Mouse (Mus musculus) embryo, embryonic 9.5 days (tissue): ENCODE data around the gene Nav3.

Experiments used
- DNase-seq: peaks from one replicate; pipeline ENCODE4 v3.0.0-alpha.2; 2017; ENCODE audit errors: extremely low spot score

Nav3 gene

DNA sequence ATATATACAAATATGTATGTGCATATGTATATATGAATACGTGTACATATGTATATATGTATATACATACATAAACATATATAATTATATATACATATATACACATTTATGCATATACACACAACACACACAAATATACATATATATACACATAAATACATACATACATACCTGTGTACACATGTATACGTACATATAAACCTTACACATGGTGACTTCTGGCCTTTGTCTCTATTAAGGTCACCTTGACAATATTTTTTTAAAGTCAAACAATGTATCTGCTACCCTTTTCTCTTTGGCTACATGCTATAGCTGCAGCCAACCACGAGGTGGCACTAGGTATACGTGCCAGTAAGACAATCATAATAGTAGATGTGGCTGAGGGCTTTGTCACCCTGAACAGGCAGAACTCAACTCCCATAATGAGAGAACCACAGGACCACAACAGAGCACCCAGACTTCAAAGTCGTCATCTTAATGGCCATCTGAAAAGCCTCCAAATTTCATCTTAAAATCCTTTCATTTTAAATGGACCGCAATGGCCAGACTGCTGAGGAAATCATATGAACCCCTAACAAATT is 535.3 kb downstream of the Nav3 start:
- peak; percentile 65 for DNase-seq

DNA sequence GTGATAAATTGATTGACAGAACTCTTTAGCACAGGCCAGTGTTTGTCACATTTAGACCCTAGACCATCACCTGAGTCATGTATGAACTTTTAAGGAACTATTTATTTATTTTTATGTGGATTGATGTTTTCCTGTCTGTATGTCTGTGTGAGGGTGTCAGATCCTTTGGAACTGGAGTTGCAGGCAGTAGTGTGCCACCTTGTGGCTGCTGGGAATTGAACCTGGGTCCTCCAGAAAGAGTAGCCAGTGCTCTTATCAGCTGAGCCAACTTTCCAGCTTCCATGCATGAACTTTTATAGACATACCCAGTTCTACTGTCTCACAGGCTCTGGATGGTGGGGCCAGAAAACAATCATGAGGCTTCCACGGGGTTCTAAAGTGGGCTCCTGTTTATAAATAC is 536.5 kb downstream of the Nav3 start:
- DNase-seq: no peak

DNA sequence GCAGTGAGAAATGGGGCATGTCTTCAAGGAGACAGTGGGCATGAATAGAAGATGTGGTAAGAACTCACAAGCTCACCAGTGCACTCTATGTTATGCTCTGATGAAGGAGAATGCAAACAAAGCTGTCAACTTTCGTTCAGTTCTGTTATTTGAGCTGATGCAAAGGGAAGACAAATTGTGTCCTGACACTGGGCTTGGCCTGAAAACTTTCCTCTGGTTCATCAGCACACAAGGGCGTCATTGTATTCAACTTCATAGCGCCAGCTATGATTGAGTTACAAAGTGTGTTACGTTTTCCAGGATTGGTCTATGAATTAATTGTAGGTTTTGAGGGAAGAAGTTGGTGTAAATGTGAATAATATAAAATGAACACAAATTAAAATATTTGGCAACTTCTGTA is 548.8 kb downstream of the Nav3 start:
- DNase-seq: no peak

DNA sequence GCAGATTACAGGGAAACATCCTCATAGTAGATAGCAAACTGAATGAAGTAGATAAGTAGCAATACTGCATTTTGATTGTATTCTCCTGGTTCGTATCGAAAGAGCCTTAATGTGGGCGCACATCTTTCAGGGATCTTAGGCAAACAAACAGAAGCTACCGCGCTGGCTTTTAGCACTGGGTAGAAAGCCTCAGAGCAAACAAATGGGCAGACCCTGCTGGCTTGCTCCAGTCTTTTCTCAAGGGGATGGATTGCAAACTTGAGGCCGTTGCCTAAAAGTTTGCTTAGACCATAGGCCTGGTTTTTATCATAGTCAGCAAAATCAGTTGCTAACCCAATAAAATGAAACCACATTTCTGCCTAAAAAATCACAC is 549.6 kb downstream of the Nav3 start:
- DNase-seq: no peak

DNA sequence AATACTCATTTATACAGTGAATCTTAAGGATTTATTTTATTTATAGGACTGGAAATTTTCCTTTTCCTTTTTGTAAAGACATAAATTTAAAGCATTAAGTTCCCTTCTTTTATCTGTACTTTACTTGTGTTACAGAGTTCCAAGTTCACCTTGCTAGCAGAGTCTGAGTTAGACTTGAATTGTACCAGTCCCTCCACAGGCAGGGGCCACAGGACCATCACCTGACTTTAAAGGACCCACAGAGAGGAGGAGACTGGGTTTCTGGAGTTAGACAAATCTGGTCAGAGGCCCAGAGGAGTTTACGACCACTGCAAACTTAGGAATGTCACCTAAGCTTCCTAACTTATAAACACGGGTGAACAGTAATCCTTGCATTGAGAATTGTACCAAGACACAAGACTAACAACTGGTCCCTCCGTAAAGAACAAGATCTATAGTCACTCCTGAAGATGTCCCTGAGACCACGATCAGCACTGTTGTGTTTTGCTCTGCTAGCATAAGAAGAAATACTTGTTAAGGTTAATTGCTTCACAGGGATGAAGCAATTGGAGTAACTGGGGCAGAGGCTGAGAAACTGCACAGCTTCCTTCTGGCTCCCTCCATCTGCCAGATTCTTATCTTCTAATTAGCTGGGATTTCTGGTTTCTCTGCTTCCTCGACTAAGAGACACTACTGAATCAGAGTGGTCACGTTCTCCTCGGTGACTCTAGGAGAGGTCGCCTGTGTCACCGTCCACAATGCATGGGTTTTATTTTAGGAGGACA is 550.2 kb downstream of the Nav3 start:
- no peak for DNase-seq

DNA sequence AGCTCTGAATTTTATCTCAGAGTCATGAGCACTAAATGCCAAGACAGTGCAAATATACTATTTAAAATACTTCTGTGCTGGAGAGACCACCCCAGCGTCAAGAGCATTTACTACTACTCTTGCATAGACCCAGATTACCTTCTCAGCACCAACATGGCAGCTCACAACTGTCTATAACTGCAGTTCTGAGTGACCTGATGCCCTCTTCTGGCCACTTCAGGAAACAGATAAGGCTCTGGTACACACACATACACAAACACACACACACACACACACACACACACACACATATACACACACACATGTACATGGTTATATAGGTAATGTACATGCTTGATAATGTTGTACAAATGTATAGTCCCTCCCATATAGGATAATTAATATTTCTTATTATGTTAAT is 551.2 kb downstream of the Nav3 start:
- DNase-seq: no peak

DNA sequence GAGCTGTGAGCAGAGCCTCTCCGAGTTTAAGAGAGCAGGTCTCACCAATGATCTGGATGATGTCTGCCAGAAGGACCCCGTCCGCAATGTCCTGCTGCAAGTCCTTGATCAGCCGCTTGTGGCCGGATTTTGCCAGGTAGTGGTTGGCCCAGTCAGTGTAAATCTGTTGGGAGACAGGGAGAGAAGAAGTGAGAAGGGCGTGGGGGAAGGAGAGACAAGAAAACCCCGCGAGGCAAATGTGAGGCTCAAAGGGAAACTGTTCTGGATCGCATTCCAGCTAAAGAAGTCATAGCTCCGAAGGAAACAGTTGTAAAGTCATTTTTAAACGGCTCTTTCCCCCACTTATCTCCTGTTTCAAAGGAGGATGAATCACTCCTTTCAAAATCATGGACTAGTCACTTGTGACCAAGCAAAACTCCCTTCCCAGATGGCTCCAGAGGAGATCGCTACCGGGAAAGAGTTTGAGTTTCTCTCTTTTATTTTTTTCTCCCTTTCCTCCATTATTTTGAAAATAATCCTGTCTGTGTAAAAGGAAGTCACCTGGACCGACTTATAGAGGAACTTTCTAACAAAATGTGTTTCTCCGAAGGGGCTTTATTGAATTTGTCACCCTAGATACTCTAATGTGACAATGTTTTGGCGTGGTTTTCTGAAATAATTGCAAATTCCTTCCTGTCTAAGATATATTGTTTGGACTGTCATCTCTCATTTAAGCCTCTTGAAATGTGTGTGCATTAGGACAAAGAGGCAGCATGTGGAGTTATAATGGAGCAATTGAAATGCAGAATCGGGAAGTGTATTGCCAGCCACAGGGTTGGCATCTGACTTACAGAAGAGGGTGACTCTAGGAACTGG is 552.1 kb downstream of the Nav3 start:
- no peak for DNase-seq

DNA sequence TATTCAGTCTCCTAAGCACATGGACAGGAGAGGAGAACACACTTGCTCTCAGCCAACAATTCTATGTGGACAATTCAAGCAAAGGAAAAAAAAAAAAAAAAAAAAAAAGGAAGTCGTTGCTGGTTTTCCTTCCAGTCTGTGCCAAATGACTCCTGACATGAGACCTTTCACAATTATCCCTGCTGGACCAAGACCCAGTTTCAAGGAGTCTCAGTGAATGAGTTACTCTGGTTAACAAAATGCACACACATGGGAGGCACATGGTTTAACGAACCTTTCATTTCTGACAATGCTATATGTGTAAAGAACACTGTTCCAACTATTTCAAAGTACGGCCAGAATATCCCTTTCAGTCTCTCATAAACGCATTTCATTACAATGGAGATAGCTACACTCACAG is 552.8 kb downstream of the Nav3 start:
- DNase-seq: no peak

DNA sequence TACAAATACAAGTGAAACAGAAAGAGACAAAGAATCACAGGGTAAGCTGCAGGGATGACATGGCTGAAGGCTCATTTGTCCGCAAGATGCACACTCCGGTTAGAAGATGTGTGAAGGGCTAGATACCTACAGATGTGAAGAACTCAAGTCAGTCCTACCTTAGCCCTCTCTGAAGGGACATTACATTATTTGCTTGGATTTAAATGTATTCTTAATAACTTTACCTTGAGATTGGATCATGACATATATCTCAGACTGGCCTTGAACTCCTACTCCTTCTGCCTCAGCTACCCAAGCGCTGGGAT is 566.9 kb downstream of the Nav3 start:
- no peak for DNase-seq

DNA sequence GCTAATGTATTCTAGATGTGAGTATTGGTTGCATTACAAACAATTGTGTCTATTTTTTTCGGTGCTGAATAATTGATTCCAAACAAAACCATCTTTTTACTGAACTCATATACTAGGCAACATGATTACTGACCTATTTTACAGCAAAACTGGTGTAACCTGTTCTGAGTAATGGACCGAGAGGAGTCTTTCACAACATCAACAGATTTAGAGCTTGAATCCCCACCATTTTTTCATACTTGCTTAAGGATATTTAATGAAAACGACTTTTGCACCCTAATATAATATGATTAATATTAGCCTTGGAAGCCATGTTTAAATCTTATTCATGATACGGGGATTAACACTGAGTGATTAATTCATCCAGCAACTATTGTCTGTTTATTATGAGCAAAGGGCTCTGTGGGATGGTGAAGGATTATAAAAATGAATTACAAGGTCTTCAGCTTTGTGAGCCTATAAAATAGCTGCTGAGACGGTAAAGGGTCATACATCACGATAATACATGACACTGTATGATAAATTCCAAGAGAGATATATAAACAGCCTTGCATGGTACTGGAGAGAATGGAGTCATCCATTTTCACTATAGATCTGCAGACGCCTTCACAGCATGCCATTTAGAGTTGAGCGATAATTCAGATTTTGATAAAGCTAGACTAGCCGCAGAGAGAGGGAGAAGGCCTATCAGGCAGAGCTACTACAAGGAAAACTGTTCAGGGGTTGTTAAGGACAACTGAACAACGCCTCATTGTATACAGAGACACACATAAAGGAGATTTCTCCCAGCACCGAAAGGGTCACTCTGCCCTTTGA is 567.4 kb downstream of the Nav3 start:
- DNase-seq: no peak

DNA sequence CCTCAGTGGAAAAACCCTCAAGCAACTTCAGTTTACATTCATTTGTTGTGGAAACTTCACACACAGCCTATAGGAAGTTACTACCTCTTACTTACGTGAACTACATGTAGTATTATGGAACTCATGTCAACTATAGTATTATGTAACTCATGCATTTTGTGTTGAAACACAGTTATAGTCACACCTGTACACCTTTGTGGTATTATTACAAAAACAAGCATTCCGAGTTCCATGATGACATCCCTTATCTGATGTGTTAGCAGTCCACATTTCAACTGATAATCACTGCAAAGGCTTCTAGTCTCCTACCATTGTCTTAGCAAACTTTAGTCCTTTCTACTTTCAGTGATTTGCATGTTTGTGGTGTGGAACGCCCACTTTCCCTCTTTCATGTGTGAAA is 568.8 kb downstream of the Nav3 start:
- DNase-seq: no peak

DNA sequence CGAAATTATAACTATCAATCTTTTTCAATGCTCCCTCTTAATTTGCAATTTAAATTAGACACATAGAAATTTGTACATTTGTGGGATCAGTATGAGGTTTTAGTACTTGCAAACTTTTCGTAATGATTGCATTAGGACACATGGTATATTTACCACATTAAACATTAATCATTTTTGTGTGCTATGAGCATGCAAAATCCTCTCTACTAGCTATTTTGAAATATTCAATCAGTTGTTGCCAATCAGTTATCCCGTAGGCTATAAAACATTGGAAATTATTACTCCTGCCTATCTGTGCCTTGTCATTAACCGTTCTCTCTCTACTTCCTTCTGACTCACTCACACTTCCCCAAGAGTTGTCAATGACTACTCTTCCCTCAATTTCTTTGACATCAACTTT is 579.9 kb downstream of the Nav3 start:
- DNase-seq: no peak

DNA sequence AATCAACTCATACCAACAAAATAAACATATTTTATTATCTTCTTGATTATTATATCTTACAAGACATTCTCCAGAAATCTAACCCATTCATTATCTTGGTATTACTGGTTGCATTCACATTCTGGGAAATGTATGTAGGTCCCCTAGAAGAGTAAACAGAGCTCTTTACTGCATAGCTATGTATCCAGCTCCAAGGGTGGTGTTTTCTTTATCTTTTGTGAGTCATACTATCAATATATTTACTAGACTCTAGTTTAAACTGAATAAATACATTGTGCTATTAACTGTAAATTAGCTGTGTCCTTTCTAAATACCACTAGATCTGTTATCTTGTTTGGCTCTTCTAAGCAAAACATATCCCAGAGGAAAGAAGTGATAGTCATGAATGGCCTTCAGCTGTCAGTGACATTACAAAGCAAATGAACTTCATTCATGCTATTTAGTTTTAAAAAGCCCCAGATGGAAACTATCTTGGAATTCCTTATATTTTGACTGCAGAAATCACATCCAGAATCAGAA is 580.6 kb downstream of the Nav3 start:
- no peak for DNase-seq

DNA sequence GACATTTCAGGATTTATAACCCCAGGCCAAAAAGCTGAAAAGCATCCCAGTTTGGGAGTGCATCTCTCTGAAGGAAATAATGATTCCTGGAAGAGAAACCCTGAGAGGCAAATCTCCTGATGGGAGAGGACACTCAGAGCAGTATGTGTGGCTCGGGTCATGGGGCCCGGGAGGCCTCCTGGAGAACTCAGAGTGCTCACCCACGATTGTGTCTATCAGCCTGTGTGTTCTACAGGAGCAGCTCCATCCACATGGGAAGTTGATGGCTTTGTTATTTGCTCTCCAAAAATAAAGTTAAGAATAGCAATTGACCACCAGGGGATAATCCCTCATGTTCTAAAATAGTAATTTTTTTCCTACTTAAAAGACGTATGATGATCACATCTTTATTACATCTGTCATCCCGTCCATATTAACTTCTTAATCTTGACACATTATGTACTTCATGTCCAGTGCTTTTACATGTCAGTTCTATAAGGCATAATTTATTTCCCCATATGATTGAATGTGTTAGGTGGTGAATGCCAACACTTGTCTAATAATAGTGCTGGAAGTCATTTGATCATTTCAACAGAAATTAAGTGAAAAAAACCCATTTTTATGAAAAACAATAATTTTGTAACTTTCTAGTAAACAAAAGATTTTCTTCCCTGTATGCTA is 581.2 kb downstream of the Nav3 start:
- DNase-seq: no peak

DNA sequence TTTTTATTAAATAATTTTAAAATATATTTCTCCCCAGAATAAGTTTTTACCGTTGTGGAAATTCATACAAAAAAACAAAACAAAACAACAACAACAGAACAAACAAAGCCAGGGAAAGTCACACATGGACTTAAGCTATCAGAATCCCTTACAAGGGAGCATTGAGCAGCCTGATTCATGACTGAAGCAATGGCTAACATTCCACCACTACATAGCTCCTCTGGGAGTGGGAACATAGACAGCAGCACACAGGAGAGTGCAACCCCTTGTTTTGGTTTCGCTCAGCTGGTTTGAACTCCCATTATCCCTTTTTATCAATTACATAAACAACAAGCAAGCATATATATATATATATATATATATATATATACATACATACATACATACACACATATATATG is 589.9 kb downstream of the Nav3 start:
- no peak for DNase-seq

DNA sequence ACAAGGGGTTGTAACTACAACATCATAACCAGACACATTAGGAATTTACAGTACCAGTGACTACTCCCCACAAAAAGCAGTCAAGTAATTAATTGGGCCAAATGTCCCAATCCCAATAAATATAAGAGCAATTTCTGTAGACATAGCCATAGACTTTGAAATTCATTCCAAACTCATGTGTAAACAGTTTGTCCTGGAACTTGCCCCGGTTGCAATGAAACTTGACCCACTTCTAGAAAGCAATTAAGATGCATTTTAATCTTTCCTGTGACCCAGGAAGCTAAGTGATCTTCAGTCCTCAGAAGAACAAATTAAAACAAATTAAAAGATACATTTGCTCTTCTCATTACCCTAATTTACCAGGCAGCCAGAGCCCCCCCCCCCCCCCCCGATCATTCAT is 590.6 kb downstream of the Nav3 start:
- DNase-seq: no peak

DNA sequence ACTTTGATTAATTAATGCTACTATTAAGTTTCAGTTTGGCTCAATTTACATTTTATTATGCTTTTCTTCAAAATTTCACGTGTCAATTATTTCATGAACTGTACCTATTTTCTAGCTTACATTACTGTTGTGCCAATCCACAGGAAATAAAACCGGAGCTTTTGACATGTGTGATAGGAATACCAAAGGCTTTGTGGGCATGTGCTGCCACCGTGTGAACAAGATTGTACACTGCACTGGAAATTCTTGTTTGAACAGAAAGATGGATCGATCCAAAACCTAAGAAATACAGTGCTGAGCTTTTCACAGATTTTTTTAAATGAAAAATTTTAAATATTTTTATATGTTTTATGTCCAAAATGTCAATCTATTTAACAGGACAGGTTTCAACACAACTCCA is 591.3 kb downstream of the Nav3 start:
- DNase-seq: peak; percentile 21

DNA sequence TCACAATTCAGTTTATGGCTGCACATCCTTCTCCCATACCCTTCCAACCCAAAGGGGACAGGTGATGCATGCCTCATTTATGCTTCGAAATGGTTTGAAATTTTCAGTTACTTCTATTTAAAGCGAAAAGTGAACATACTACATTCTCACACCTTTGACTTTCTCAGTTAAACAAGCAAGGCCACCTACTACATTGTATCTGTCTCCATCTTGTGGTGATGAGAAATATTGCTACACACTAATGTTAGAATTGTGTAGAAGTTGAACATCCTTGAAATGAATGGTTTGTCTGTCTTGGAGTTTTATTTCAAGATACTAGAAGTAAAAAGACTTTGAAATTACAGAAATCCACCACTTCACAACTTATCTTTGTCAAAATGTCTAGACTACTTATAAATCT is 594.7 kb downstream of the Nav3 start:
- peak; percentile 18 for DNase-seq

DNA sequence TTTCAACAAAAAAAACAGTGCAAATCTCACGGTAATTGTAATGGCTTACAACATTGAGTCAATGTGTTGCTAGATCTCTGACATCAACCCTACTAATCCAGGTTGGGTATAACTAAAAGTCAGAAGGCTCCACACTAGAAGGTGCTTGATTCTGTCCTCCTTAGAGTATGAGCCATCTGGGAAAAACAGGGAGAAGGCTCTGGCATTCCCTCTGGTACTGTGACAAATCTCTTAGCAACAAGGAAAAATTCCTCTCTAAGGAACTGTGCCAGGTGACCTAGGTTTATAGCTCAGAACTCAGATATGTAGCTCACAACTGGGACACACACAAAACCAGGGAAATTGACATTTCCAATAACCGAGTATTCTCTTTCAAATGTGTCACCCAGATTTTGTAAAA is 597.4 kb downstream of the Nav3 start:
- DNase-seq: no peak

DNA sequence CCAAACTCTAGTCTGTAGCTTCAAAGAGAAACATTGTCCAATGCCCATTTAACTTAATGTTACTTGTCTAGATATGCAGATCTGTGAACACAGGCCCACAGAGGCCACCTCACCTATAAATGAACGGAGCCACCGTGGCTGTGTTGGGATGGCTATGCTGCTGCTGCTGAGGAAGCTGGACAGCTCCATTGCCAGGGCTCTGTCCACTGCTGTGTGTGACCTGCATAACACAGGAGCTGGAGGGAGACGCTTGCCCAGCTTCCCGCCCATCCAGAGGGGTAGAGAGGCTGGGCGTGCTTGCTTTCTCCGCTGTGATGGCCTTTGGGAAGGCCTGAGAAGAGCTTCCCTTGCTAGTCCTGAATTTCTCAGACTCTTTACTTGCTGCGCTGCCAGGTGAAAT is 603.6 kb downstream of the Nav3 start:
- DNase-seq: peak; percentile 15

DNA sequence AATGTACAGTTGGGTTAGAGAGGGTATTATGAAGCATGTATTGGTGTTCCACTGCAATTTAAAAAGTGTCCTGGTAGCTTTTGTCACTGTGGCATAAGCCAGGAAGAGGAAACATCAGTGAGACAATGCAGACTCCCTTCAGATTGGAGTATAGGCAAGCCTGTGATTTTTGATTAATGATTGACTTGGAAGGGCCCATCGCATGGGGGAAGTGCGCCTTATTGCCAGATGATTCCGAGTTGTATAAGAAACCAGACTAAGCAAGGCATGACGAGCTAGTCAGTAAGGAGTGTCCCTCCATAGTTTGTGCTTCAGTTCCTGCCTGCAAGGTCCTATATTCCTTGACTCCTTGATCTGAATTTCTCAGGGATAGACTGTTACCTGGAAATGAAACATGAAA is 608.4 kb downstream of the Nav3 start:
- DNase-seq: no peak

DNA sequence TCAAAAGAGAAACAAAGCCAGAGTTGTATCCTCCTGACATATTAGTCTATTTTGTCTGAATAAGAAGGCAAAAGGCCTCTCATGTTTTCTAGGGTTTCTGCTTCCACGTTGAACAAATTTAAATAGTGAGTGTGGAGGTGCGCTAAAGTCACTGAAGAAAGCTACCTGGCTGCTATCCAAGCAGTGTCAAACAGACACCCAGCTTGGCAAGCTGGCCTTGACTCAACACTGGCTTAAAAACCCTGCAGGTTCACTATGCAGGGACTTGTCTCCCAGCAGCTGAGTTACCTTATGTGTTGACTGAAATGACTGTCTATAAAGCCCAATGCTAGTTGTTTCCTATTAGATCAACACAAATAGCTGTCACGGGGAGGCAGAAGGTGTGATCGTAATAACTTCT is 612.3 kb downstream of the Nav3 start:
- DNase-seq: no peak
